Mouse (Mus musculus) embryonic facial prominence, embryonic 14.5 days (tissue): Measurements from ENCODE around the gene Endod1. TPM values are rescaled to one million over a fixed set of nuclear protein-coding genes. Genes with fewer than 3 reads are reported as not detected.

Source experiments
- ATAC-seq: fragments of 200-750 bp; cut with Nextera tagmentation; 2 replicates; pipeline ENCODE4 v1.8.0; 2017; ENCODE audit warnings: low read depth, moderate number of reproducible peaks, moderate TSS enrichment
- DNase-seq: peaks from one replicate; pipeline ENCODE4 v3.0.0-alpha.2; 2015; ENCODE audit warnings: low spot score
- H3K27ac ChIP-seq: fragments of 300-500 bp; sonication (generic); replicated peaks from 2 replicates; pipeline ENCODE4 v1.5.1; 2014; ENCODE audit warnings: low read depth, mild to moderate bottlenecking, low read length, moderate library complexity
- H3K27me3 ChIP-seq: fragments of 300-500 bp; sonication (generic); replicated peaks from 2 replicates; pipeline ENCODE4 v1.6.1; 2014; ENCODE audit warnings: low read length; ENCODE audit not compliant: control insufficient read depth, insufficient read depth
- H3K36me3 ChIP-seq: fragments of 300-500 bp; sonication (generic); 2 replicates; pipeline ENCODE4 v1.6.1; 2014; ENCODE audit warnings: low read length, mixed read lengths; ENCODE audit not compliant: control insufficient read depth, insufficient read depth
- H3K4me1 ChIP-seq: fragments of 300-500 bp; sonication (generic); 2 replicates; pipeline ENCODE4 v1.6.1; 2014; ENCODE audit warnings: antibody characterized with exemption, low read length; ENCODE audit not compliant: control insufficient read depth, insufficient read depth
- H3K4me2 ChIP-seq: fragments of 300-500 bp; sonication (generic); 2 replicates; pipeline ENCODE4 v1.6.1; 2014; ENCODE audit warnings: low read depth, mild to moderate bottlenecking, low read length, moderate library complexity, mixed read lengths
- H3K4me3 ChIP-seq: fragments of 300-500 bp; sonication (generic); 2 replicates; pipeline ENCODE4 v1.5.1; 2014; ENCODE audit warnings: low read depth, mild to moderate bottlenecking, low read length
- H3K9ac ChIP-seq: fragments of 300-500 bp; sonication (generic); 2 replicates; pipeline ENCODE4 v1.6.1; 2014; ENCODE audit warnings: low read depth, mild to moderate bottlenecking, low read length, moderate library complexity, mixed read lengths
- H3K9me3 ChIP-seq: fragments of 300-500 bp; sonication (generic); 2 replicates; pipeline ENCODE4 v1.6.1; 2016; ENCODE audit warnings: low read length; ENCODE audit not compliant: control insufficient read depth
- WGBS: fragments of 180-500 bp; shearing (Covaris S2); extraction: QIAGEN DNeasy Blood & Tissue Kit; methylation state at CpG from one replicate; pipeline ENCODE4 v1.1.7; 2014; 5-methylcytosine and 5-hydroxymethylcytosine counted together
- polyA plus RNA-seq: library from polyadenylated mRNA; unstranded; fragments of >200 nt; fragmentation: Nextera tagmentation; extraction: Ambion mirVana; gene quantifications from 2 replicates; pipeline ENCODE4 v1.2.1, GENCODE M21; 2014

The Endod1 gene
- polyA plus RNA-seq, 1 experiment from 2014 or later: 23.3 TPM

GRCm38 (mm10) chr9:14372440-14372839, 8.9 kb downstream of the Endod1 start:
- Histone ChIP-seq H3K4me1 (no peaks in the 10 kb centered on the region), H3K4me3 (no peak overlapping the region), H3K9me3 (peaks cover 9% of the 10 kb centered on the region; the same call in 1 of the 2 replicates), H3K27me3 (no peaks in the 10 kb centered on the region), H3K4me2 (no peak overlapping the region), H3K27ac (no peak overlapping the region), H3K9ac (no peak overlapping the region), H3K36me3 (no peaks in the 10 kb centered on the region; the same call in 1 of the 2 replicates)
- ATAC-seq (no peak), DNase-seq (no peak)

- no peak for ATAC-seq
- Histone ChIP-seq H3K9me3 (peaks cover 9% of the 10 kb centered on the region; the same call in 1 of the 2 replicates), H3K4me3 (no peak overlapping the region), H3K27me3 (no peaks in the 10 kb centered on the region), H3K4me1 (no peaks in the 10 kb centered on the region), H3K9ac (no peak overlapping the region), H3K27ac (no peak overlapping the region), H3K36me3 (no peaks in the 10 kb centered on the region; the same call in 1 of the 2 replicates), H3K4me2 (no peak overlapping the region)
- no peak for DNase-seq
Measured at GRCm38 (mm10) chr9:14369271-14369670, 12.0 kb downstream of the Endod1 start.

GRCm38 (mm10) chr9:14367850-14368249, 13.5 kb downstream of the Endod1 start:
- H3K9me3 ChIP-seq: peaks cover 9% of the 10 kb centered on the region; the same call in 1 of the 2 replicates
- no peak for ATAC-seq
- 92% methylated on average over 4 of the region's 4 CpGs for WGBS

GRCm38 (mm10) chr9:14365481-14366125, 15.7 kb downstream of the Endod1 start:
- no peak overlapping the region; the same call in 1 of the 2 replicates for H3K27ac ChIP-seq

More at GRCm38 (mm10) chr9:14367850-14368249, 13.5 kb downstream of the Endod1 start:
- no peak overlapping the region for H3K9ac ChIP-seq
- H3K36me3 ChIP-seq: no peaks in the 10 kb centered on the region; the same call in 1 of the 2 replicates
- H3K4me2 ChIP-seq: no peak overlapping the region
- no peaks in the 10 kb centered on the region for H3K27me3 ChIP-seq
- no peak overlapping the region for H3K27ac ChIP-seq
- no peaks in the 10 kb centered on the region for H3K4me1 ChIP-seq
- no peak overlapping the region for H3K4me3 ChIP-seq
- no peak for DNase-seq

GRCm38 (mm10) chr9:14364719-14365118, 16.6 kb downstream of the Endod1 start:
- H3K27me3 ChIP-seq: no peaks in the 10 kb centered on the region
- DNase-seq: no peak
- H3K4me2 ChIP-seq: no peak overlapping the region
- 94% methylated on average over 9 of the region's 9 CpGs for WGBS
- no peak for ATAC-seq
- no peak overlapping the region for H3K9ac ChIP-seq
- H3K27ac ChIP-seq: peak overlapping the region; percentile 65
- no peaks in the 10 kb centered on the region; the same call in 1 of the 2 replicates for H3K36me3 ChIP-seq
- H3K9me3 ChIP-seq: peaks cover 9% of the 10 kb centered on the region; the same call in 1 of the 2 replicates
- no peak overlapping the region for H3K4me3 ChIP-seq
- H3K4me1 ChIP-seq: no peaks in the 10 kb centered on the region

More at GRCm38 (mm10) chr9:14365481-14366125, 15.7 kb downstream of the Endod1 start:
- ATAC-seq: no peak; the same call in 1 of the 2 replicates
- no peak overlapping the region for H3K9ac ChIP-seq
- peaks cover 9% of the 10 kb centered on the region; the same call in 1 of the 2 replicates for H3K9me3 ChIP-seq
- H3K4me3 ChIP-seq: no peak overlapping the region
- H3K4me2 ChIP-seq: no peak overlapping the region
- no peaks in the 10 kb centered on the region for H3K4me1 ChIP-seq
- WGBS: 42% methylated on average over 4 of the region's 4 CpGs
- no peaks in the 10 kb centered on the region; the same call in 1 of the 2 replicates for H3K36me3 ChIP-seq
- H3K27me3 ChIP-seq: no peaks in the 10 kb centered on the region
- DNase-seq: peak; percentile 34

- DNase-seq: no peak
- Histone ChIP-seq H3K27ac (no peak overlapping the region), H3K27me3 (no peaks in the 10 kb centered on the region), H3K4me1 (no peaks in the 10 kb centered on the region), H3K4me2 (no peak overlapping the region), H3K9me3 (0 out of 2 replicates have a peak, but pooled peaks cover 2% of the 10 kb centered on the region), H3K36me3 (no peaks in the 10 kb centered on the region), H3K9ac (no peak overlapping the region), H3K4me3 (no peak overlapping the region)
- no peak for ATAC-seq
- 82% methylated on average over 6 of the region's 6 CpGs for WGBS
Measured at GRCm38 (mm10) chr9:14363540-14363939, 17.8 kb downstream of the Endod1 start.

GRCm38 (mm10) chr9:14362068-14362768, 19.1 kb downstream of the Endod1 start:
- Histone ChIP-seq H3K4me2 (no peak overlapping the region), H3K36me3 (no peaks in the 10 kb centered on the region), H3K4me3 (no peak overlapping the region), H3K9me3 (no peaks in the 10 kb centered on the region), H3K27me3 (no peaks in the 10 kb centered on the region), H3K27ac (no peak overlapping the region), H3K9ac (no peak overlapping the region), H3K4me1 (no peaks in the 10 kb centered on the region)
- DNase-seq (peak; percentile 41), ATAC-seq (peak; percentile 87)
- 75% methylated on average over 8 of the region's 8 CpGs for WGBS

- DNase-seq: no peak
Measured at GRCm38 (mm10) chr9:14357033-14357432, 24.3 kb downstream of the Endod1 start.

More at GRCm38 (mm10) chr9:14357033-14357432, 24.3 kb downstream of the Endod1 start:
- no peak overlapping the region for H3K27ac ChIP-seq
- no peaks in the 10 kb centered on the region for H3K36me3 ChIP-seq
- no peaks in the 10 kb centered on the region for H3K9me3 ChIP-seq
- WGBS: 77% methylated on average over 4 of the region's 4 CpGs
- H3K27me3 ChIP-seq: no peaks in the 10 kb centered on the region
- no peak overlapping the region for H3K4me3 ChIP-seq
- no peak overlapping the region for H3K4me2 ChIP-seq
- H3K9ac ChIP-seq: no peak overlapping the region
- H3K4me1 ChIP-seq: no peaks in the 10 kb centered on the region
- ATAC-seq: no peak
